Mouse (Mus musculus) lung, embryonic 15.5 days (tissue): ENCODE measurements around the gene Mllt3. TPM values are rescaled to one million over a fixed set of nuclear protein-coding genes. Genes with fewer than 3 reads are reported as not detected.

Source experiments
- ATAC-seq: fragments of 200-750 bp; cut with Nextera tagmentation; 2 replicates; pipeline ENCODE4 v1.8.0; 2017; ENCODE audit warnings: moderate number of reproducible peaks, borderline replicate concordance; ENCODE audit not compliant: low FRiP score, low TSS enrichment; ENCODE audit errors: extremely low read depth
- H3K27ac ChIP-seq: fragments of 300-500 bp; sonication (generic); 2 replicates; pipeline ENCODE4 v1.5.1; 2015; ENCODE audit warnings: moderate library complexity, mild to moderate bottlenecking, inconsistent platforms
- H3K27me3 ChIP-seq: fragments of 300-500 bp; sonication (generic); 2 replicates; pipeline ENCODE4 v1.6.1; 2015; ENCODE audit warnings: inconsistent platforms
- H3K36me3 ChIP-seq: fragments of 300-500 bp; sonication (generic); 2 replicates; pipeline ENCODE4 v1.6.1; 2015; ENCODE audit warnings: inconsistent platforms
- H3K4me1 ChIP-seq: fragments of 300-500 bp; sonication (generic); 2 replicates; pipeline ENCODE4 v1.6.1; 2015; ENCODE audit warnings: inconsistent platforms
- H3K4me2 ChIP-seq: fragments of 300-500 bp; sonication (generic); 2 replicates; pipeline ENCODE4 v1.6.1; 2015; ENCODE audit warnings: inconsistent platforms, mild to moderate bottlenecking, moderate library complexity
- H3K4me3 ChIP-seq: fragments of 300-500 bp; sonication (generic); 2 replicates; pipeline ENCODE4 v1.5.1; 2015; ENCODE audit warnings: mild to moderate bottlenecking, inconsistent platforms
- H3K9ac ChIP-seq: fragments of 300-500 bp; sonication (generic); 2 replicates; pipeline ENCODE4 v1.6.1; 2015; ENCODE audit warnings: inconsistent platforms
- H3K9me3 ChIP-seq: fragments of 300-500 bp; sonication (generic); 2 replicates; pipeline ENCODE4 v1.6.1; 2016; ENCODE audit warnings: inconsistent platforms
- WGBS: fragments of 180-500 bp; shearing (Covaris S2); methylation state at CpG from one replicate; pipeline ENCODE4 v1.1.7; 2015; 5-methylcytosine and 5-hydroxymethylcytosine counted together
- polyA plus RNA-seq: library from polyadenylated mRNA; unstranded; fragments of >200 nt; fragmentation: Nextera tagmentation; extraction: Ambion mirVana; gene quantifications from 2 replicates; pipeline ENCODE4 v1.2.1, GENCODE M21; 2015

Mllt3 gene
- polyA plus RNA-seq = 44.3 and 45.6 TPM in 2 replicates

DNA sequence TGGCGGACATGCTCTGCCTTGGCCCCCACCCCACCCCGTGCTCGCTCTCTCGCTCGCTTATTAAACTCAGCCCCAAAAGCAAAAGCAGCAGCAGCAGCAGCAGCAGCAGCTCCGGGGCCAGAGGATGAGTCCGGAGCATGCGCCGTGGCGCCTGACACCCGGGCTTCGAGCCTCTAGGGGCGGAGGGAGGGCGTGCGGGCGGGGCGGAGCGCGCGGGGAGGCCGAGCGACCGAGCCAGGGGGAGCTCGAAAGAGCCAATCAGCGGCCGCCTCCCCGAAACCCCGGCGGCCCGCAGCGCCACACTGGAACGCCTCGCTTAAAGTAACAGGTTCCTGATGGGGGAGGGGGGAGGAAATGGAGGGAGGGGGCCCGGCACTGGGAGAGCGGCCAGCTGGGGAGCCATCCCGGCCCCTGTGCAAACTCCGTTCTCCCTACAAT lies at the start of gene Mllt3:
Gene Mllt3 (minus strand): TSS at position 149 of the 438 bp plus-strand sequence.
- H3K9me3 ChIP-seq = no peaks in the 10 kb centered on the region
- H3K4me3 ChIP-seq = peak within 1 kb of the TSS; percentile 93
- H3K27me3 ChIP-seq = no peaks in the 10 kb centered on the region
- WGBS = under 1% methylated on average over 37 of the region's 37 CpGs
- H3K4me2 ChIP-seq = peak within 1 kb of the TSS; percentile 92
- H3K36me3 ChIP-seq = no peaks in the 10 kb centered on the region
- ATAC-seq = peak; percentile 94
- H3K27ac ChIP-seq = peak within 1 kb of the TSS; percentile 97
- H3K9ac ChIP-seq = peak within 1 kb of the TSS; percentile 84
- H3K4me1 ChIP-seq = peaks cover 25% of the 10 kb centered on the region

GRCm38 (mm10) chr4:88082381-88082780 lies 49.2 kb upstream of the Mllt3 start:
- Histone ChIP-seq H3K27ac (no peak overlapping the region), H3K27me3 (no peaks in the 10 kb centered on the region), H3K4me1 (0 out of 2 replicates have a peak, but pooled peaks cover 2% of the 10 kb centered on the region), H3K4me2 (no peak overlapping the region), H3K36me3 (no peaks in the 10 kb centered on the region), H3K9me3 (no peaks in the 10 kb centered on the region), H3K9ac (no peak overlapping the region), H3K4me3 (no peak overlapping the region)
- no peak for ATAC-seq
- WGBS = 60% methylated on average over 4 of the region's 4 CpGs

- H3K27ac ChIP-seq = no peak overlapping the region
- no peaks in the 10 kb centered on the region for H3K27me3 ChIP-seq
- WGBS = 92% methylated on average over 3 of the region's 3 CpGs
- no peak overlapping the region for H3K9ac ChIP-seq
- H3K36me3 ChIP-seq = no peaks in the 10 kb centered on the region
- no peak for ATAC-seq
- H3K4me2 ChIP-seq = no peak overlapping the region
- H3K9me3 ChIP-seq = no peaks in the 10 kb centered on the region
- no peak overlapping the region for H3K4me3 ChIP-seq
- 0 out of 2 replicates have a peak, but pooled peaks cover 2% of the 10 kb centered on the region for H3K4me1 ChIP-seq
Observed at GRCm38 (mm10) chr4:88081885-88082284, 48.7 kb upstream of the Mllt3 start.

GRCm38 (mm10) chr4:88081417-88081816 lies 48.3 kb upstream of the Mllt3 start:
- H3K27ac ChIP-seq = no peak overlapping the region
- no peak overlapping the region for H3K4me3 ChIP-seq
- WGBS = 38% methylated on average over 5 of the region's 5 CpGs
- 0 out of 2 replicates have a peak, but pooled peaks cover 2% of the 10 kb centered on the region for H3K4me1 ChIP-seq
- H3K27me3 ChIP-seq = no peaks in the 10 kb centered on the region
- no peak overlapping the region for H3K9ac ChIP-seq
- H3K4me2 ChIP-seq = 0 out of 2 replicates have a peak overlapping the region, but pooled peaks have one; percentile 3
- no peaks in the 10 kb centered on the region for H3K36me3 ChIP-seq
- ATAC-seq = no peak
- H3K9me3 ChIP-seq = no peaks in the 10 kb centered on the region

- WGBS = 57% methylated on average over 3 of the region's 3 CpGs
Observed at GRCm38 (mm10) chr4:88078983-88079382, 45.8 kb upstream of the Mllt3 start.

DNA sequence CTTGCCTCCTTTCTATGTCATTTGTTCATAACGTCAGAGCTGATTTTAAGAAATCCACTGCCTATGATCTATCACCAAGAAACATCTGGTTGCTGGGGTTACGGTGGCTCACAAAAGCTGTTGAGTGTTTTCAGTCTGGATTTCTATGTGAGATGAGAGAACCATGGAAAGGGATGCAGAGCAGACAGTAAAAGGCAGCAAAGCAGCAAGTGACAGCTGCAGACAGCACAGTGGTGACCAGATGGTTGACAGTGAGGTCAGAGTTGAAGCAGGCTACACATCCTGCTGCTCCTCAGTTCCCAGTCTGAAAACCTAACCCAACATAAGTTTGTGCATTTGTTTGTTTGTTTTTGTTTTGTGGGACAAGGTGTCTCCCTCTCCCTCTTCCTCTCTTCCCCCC lies 42.2 kb upstream of the Mllt3 start:
- 57% methylated on average over 2 of the region's 2 CpGs for WGBS
- H3K4me3 ChIP-seq = no peak overlapping the region
- H3K9ac ChIP-seq = no peak overlapping the region
- ATAC-seq = no peak
- no peaks in the 10 kb centered on the region for H3K9me3 ChIP-seq
- H3K4me1 ChIP-seq = no peaks in the 10 kb centered on the region
- no peak overlapping the region for H3K4me2 ChIP-seq
- H3K27me3 ChIP-seq = no peaks in the 10 kb centered on the region
- H3K27ac ChIP-seq = no peak overlapping the region
- H3K36me3 ChIP-seq = no peaks in the 10 kb centered on the region

More at GRCm38 (mm10) chr4:88078983-88079382, 45.8 kb upstream of the Mllt3 start:
- ATAC-seq = no peak
- Histone ChIP-seq H3K27me3 (no peaks in the 10 kb centered on the region), H3K27ac (no peak overlapping the region), H3K4me2 (no peak overlapping the region), H3K4me1 (0 out of 2 replicates have a peak, but pooled peaks cover 2% of the 10 kb centered on the region), H3K36me3 (no peaks in the 10 kb centered on the region), H3K9ac (no peak overlapping the region), H3K4me3 (no peak overlapping the region), H3K9me3 (no peaks in the 10 kb centered on the region)

DNA sequence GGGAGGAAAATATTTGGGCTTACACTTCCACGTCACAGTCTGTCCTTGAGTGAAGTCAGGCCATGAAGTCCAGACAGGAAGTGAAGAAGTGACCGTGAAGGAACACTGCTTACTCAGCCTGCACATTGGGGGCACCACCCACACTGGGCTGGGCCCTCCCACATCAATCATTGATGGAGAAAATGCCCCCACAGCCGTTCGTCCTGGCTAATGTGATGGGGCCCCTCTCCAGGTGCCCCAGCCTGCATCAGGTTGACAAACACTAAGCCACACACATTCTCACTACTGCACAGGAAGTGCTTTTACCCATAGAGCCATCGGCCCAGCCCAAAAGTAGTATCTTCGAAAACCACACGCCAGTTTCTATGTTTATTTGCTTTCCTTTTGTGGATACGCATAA lies 13.1 kb upstream of the Mllt3 start:
- Histone ChIP-seq H3K9me3 (no peaks in the 10 kb centered on the region), H3K4me1 (no peaks in the 10 kb centered on the region), H3K4me3 (no peak overlapping the region), H3K27ac (no peak overlapping the region), H3K36me3 (no peaks in the 10 kb centered on the region), H3K9ac (no peak overlapping the region), H3K4me2 (no peak overlapping the region), H3K27me3 (no peaks in the 10 kb centered on the region)
- no peak for ATAC-seq
- 50% methylated on average over 8 of the region's 8 CpGs for WGBS

DNA sequence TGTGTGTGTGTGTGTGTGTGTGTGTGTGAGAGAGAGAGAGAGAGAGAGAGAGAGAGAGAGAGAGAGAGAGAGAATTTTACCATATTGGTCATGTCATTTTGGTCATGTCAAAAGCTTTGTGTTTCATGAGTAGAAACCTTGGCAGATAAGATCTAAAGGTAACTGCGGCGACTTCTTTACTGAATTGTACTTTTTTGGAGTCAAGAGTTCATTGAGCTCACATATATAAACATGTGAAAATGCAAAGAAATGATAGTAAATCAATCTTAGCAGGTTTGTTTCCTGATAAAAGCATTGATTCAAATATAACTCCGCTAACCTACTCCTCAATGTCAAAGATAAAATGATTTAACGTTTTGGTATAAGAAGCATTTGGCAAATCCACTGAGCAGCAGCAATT lies 12.0 kb upstream of the Mllt3 start:
- no peak for ATAC-seq
- Histone ChIP-seq H3K9ac (no peak overlapping the region), H3K4me2 (no peak overlapping the region), H3K4me1 (no peaks in the 10 kb centered on the region), H3K27ac (no peak overlapping the region), H3K27me3 (no peaks in the 10 kb centered on the region), H3K4me3 (no peak overlapping the region), H3K36me3 (no peaks in the 10 kb centered on the region), H3K9me3 (no peaks in the 10 kb centered on the region)
- 58% methylated on average over 4 of the region's 4 CpGs for WGBS

- WGBS = under 1% methylated on average over 11 of the region's 11 CpGs
- Histone ChIP-seq H3K27ac (no peak overlapping the region), H3K36me3 (no peaks in the 10 kb centered on the region)
Observed at GRCm38 (mm10) chr4:88035361-88035760, 2.2 kb upstream of the Mllt3 start.

DNA sequence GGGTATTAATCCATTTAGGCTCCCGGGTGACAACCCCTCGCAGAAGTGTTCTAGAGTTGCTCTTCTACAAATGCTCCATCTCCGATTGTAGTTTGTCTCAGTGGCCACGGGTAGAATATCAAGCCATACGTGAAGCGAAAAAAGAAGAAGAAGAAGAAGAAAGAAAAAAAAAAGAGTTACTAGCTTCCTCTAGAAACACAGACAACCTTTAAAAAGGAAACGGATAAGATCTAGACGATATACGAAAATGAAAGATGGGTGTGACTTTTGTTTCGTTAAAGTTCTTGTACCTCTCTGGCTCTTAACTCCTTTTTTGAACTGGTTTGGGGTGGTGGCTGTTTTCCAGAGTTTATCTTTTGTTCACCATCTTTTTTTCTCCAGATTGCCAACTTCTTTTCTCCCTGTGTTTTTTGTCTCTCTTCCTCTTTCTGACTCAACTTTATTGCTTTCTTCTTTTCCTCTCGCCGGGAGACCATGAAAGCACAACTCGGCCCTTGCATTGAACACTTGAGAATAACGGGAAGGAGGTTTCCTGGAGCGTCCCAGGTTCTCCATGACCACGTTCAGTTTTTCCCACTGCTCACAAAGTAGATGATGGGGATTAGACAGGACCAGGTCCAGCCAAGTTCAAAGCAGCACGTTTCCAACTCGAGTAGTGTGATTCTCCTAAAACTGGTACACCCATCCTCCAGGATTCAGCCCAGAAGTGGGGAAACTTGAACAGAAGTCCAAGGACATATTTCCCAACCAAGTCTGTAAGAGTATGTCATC lies 1.4 kb upstream of the Mllt3 start:
- H3K9me3 ChIP-seq = no peaks in the 10 kb centered on the region
- no peak overlapping the region for H3K27ac ChIP-seq
- no peak for ATAC-seq
- 4% methylated on average over 18 of the region's 18 CpGs for WGBS
- no peaks in the 10 kb centered on the region for H3K27me3 ChIP-seq
- H3K4me2 ChIP-seq = peak overlapping the region; percentile 92
- H3K4me1 ChIP-seq = peaks cover 17% of the 10 kb centered on the region
- H3K4me3 ChIP-seq = peak overlapping the region; percentile 93
- H3K9ac ChIP-seq = 0 out of 2 replicates have a peak overlapping the region, but pooled peaks have one; percentile 3
- H3K36me3 ChIP-seq = no peaks in the 10 kb centered on the region

More at GRCm38 (mm10) chr4:88035361-88035760, 2.2 kb upstream of the Mllt3 start:
- peak overlapping the region; percentile 93 for H3K4me3 ChIP-seq
- no peaks in the 10 kb centered on the region for H3K27me3 ChIP-seq
- H3K4me1 ChIP-seq = peaks cover 14% of the 10 kb centered on the region; the same call in 1 of the 2 replicates
- peak overlapping the region; percentile 92 for H3K4me2 ChIP-seq
- ATAC-seq = no peak
- no peak overlapping the region for H3K9ac ChIP-seq
- no peaks in the 10 kb centered on the region for H3K9me3 ChIP-seq

- H3K36me3 ChIP-seq = no peaks in the 10 kb centered on the region
- H3K9me3 ChIP-seq = no peaks in the 10 kb centered on the region
- WGBS = 1% methylated on average over 25 of the region's 25 CpGs
- H3K4me1 ChIP-seq = peaks cover 25% of the 10 kb centered on the region
- H3K4me3 ChIP-seq = peak overlapping the region; percentile 93
- no peak for ATAC-seq
- H3K9ac ChIP-seq = peak overlapping the region; percentile 45
- H3K4me2 ChIP-seq = peak overlapping the region; percentile 92
- peak overlapping the region; percentile 34; the same call in 1 of the 2 replicates for H3K27ac ChIP-seq
- no peaks in the 10 kb centered on the region for H3K27me3 ChIP-seq
Observed at GRCm38 (mm10) chr4:88033729-88034386, 694 bp upstream of the Mllt3 start.
